Mouse (Mus musculus) embryonic facial prominence, embryonic 15.5 days (tissue): ENCODE data around the gene Noct. TPM values are rescaled to one million over a fixed set of nuclear protein-coding genes. Genes with fewer than 3 reads are reported as not detected.
A peak's percentile ranks its signal among the peaks of the same experiment; 100 is the strongest.

Experiments used
- ATAC-seq: fragments of 200-750 bp; cut with Nextera tagmentation; 2 replicates; pipeline ENCODE4 v1.8.0; 2017; ENCODE audit warnings: low read depth, moderate TSS enrichment; ENCODE audit not compliant: insufficient number of reproducible peaks, low FRiP score, low TSS enrichment
- H3K27ac ChIP-seq: fragments of 300-500 bp; sonication (generic); replicated peaks from 2 replicates; pipeline ENCODE4 v1.5.1; 2015; ENCODE audit warnings: mild to moderate bottlenecking, inconsistent platforms
- H3K27me3 ChIP-seq: fragments of 300-500 bp; sonication (generic); 2 replicates; pipeline ENCODE4 v1.6.1; 2015; ENCODE audit warnings: inconsistent platforms
- H3K36me3 ChIP-seq: fragments of 300-500 bp; sonication (generic); 2 replicates; pipeline ENCODE4 v1.6.1; 2015; ENCODE audit warnings: mild to moderate bottlenecking, inconsistent platforms
- H3K4me1 ChIP-seq: fragments of 300-500 bp; sonication (generic); 2 replicates; pipeline ENCODE4 v1.6.1; 2015; ENCODE audit warnings: inconsistent platforms
- H3K4me2 ChIP-seq: fragments of 300-500 bp; sonication (generic); replicated peaks from 2 replicates; pipeline ENCODE4 v1.6.1; 2015; ENCODE audit warnings: mild to moderate bottlenecking, inconsistent platforms
- H3K4me3 ChIP-seq: fragments of 300-500 bp; sonication (generic); replicated peaks from 2 replicates; pipeline ENCODE4 v1.5.1; 2015; ENCODE audit warnings: mild to moderate bottlenecking, inconsistent platforms
- H3K9ac ChIP-seq: fragments of 300-500 bp; sonication (generic); 2 replicates; pipeline ENCODE4 v1.6.1; 2015; ENCODE audit warnings: inconsistent platforms
- H3K9me3 ChIP-seq: fragments of 300-500 bp; sonication (generic); replicated peaks from 2 replicates; pipeline ENCODE4 v1.6.1; 2016; ENCODE audit warnings: inconsistent platforms
- WGBS: fragments of 180-500 bp; shearing (Covaris S2); methylation state at CpG from one replicate; pipeline ENCODE4 v1.1.7; 2015; 5-methylcytosine and 5-hydroxymethylcytosine counted together
- polyA plus RNA-seq: library from polyadenylated mRNA; unstranded; fragments of >200 nt; fragmentation: Nextera tagmentation; extraction: Ambion mirVana; gene quantifications from 2 replicates; pipeline ENCODE4 v1.2.1, GENCODE M21; 2015

Gene Noct
- polyA plus RNA-seq, 1 experiment from 2014 or later, result 11.3 TPM

- 30% methylated on average over 8 of the region's 8 CpGs for WGBS
- Histone ChIP-seq H3K4me2 (peak overlapping the region; percentile 28), H3K9me3 (no peaks in the 10 kb centered on the region), H3K4me3 (peak overlapping the region; percentile 16; the same call in 1 of the 2 replicates), H3K36me3 (no peaks in the 10 kb centered on the region), H3K27me3 (no peaks in the 10 kb centered on the region), H3K4me1 (peaks cover 14% of the 10 kb centered on the region; the same call in 1 of the 2 replicates), H3K27ac (peak overlapping the region; percentile 44; the same call in 1 of the 2 replicates), H3K9ac (no peak overlapping the region)
- no peak for ATAC-seq
Observed at GRCm38 (mm10) chr3:51195736-51196135, 28.5 kb upstream of the Noct start.

DNA sequence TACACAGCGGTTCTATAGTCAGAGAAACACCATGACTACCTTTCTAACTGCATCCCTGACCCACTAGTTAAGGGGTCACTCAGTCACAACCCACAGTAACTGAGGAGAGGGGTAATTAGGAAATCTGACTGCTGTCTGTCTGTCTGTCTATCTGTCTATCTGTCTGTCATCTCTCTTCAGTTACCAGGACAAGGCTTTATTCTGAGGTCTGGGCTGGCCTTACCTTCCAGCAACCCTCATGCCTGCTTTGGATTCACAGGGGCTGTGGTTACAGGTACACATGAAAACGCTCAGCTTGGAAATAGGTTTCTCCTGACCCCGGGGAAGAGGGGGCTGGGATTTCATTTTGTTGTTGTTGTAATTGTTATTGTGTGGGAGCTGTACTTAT is 27.5 kb upstream of the Noct start:
- Histone ChIP-seq H3K36me3 (no peaks in the 10 kb centered on the region), H3K9ac (no peak overlapping the region), H3K4me1 (peaks cover 14% of the 10 kb centered on the region; the same call in 1 of the 2 replicates), H3K27ac (peak overlapping the region; percentile 45; the same call in 1 of the 2 replicates), H3K27me3 (no peaks in the 10 kb centered on the region), H3K4me3 (no peak overlapping the region), H3K9me3 (no peaks in the 10 kb centered on the region), H3K4me2 (no peak overlapping the region)
- WGBS, result 63% methylated on average over 3 of the region's 3 CpGs
- ATAC-seq, result no peak

- Histone ChIP-seq H3K4me1 (peaks cover 14% of the 10 kb centered on the region; the same call in 1 of the 2 replicates), H3K9ac (no peak overlapping the region), H3K27ac (peak overlapping the region; percentile 45; the same call in 1 of the 2 replicates), H3K4me2 (no peak overlapping the region), H3K9me3 (no peaks in the 10 kb centered on the region), H3K4me3 (no peak overlapping the region), H3K27me3 (no peaks in the 10 kb centered on the region), H3K36me3 (no peaks in the 10 kb centered on the region)
- 37% methylated on average over 9 of the region's 9 CpGs for WGBS
- ATAC-seq, result no peak
Observed at GRCm38 (mm10) chr3:51197112-51197731, 27.0 kb upstream of the Noct start.

DNA sequence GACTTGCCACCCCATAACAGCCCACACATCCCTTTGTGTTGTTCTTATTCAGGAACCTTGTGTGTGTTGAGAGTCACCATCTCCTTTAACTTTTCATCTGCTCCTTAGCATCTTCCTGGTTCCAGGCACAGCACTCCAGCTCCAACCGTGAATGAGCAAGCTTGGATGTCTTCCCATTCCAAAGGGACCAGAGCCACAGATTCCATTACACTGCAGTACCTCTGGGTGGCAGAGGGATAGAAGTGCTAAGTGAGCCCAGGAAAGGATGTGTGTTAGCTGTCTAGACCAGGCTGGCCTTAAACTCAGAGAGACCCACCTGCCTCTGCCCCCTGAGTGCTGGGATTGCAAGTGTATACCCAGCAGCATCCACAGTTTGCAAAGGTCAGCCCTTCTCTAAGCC is 26.0 kb upstream of the Noct start:
- no peak overlapping the region for H3K4me2 ChIP-seq
- peaks cover 14% of the 10 kb centered on the region; the same call in 1 of the 2 replicates for H3K4me1 ChIP-seq
- H3K36me3 ChIP-seq, result no peaks in the 10 kb centered on the region
- H3K9me3 ChIP-seq, result no peaks in the 10 kb centered on the region
- H3K27ac ChIP-seq, result no peak overlapping the region
- no peak for ATAC-seq
- H3K27me3 ChIP-seq, result no peaks in the 10 kb centered on the region
- no peak overlapping the region for H3K9ac ChIP-seq
- H3K4me3 ChIP-seq, result no peak overlapping the region
- WGBS, result 43% methylated on average over 1 of the region's 1 CpGs

GRCm38 (mm10) chr3:51199130-51199529 is 25.1 kb upstream of the Noct start:
- Histone ChIP-seq H3K27me3 (no peaks in the 10 kb centered on the region), H3K4me2 (no peak overlapping the region), H3K36me3 (no peaks in the 10 kb centered on the region), H3K27ac (no peak overlapping the region), H3K4me3 (no peak overlapping the region), H3K9me3 (no peaks in the 10 kb centered on the region), H3K9ac (no peak overlapping the region), H3K4me1 (peaks cover 14% of the 10 kb centered on the region; the same call in 1 of the 2 replicates)
- 69% methylated on average over 6 of the region's 6 CpGs for WGBS
- no peak for ATAC-seq

DNA sequence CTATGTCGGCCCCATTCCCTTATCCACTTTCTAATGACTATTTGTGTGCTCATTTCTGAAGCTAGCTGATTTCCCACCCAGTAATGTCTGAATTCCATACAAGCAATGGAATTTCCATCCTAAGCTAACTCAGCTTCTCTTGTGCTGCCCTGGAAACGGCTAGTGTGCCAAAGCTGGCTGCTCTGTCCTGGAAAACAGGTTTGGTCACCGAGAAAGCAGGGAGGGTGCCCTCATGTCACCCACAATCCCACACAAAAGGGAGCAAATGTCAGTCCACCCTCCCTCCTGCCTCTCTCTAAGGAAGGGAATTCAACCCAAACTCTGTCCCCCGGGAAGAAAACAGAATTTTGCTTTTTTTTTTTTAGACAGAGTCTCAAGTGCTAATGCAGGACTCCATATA is 23.9 kb upstream of the Noct start:
- Histone ChIP-seq H3K9me3 (no peaks in the 10 kb centered on the region), H3K36me3 (no peaks in the 10 kb centered on the region), H3K9ac (no peak overlapping the region), H3K27ac (no peak overlapping the region), H3K4me3 (no peak overlapping the region), H3K4me1 (peaks cover 11% of the 10 kb centered on the region; the same call in 1 of the 2 replicates), H3K27me3 (no peaks in the 10 kb centered on the region), H3K4me2 (no peak overlapping the region)
- 75% methylated on average over 4 of the region's 4 CpGs for WGBS
- no peak for ATAC-seq

GRCm38 (mm10) chr3:51200894-51201293 is 23.4 kb upstream of the Noct start:
- Histone ChIP-seq H3K36me3 (no peaks in the 10 kb centered on the region), H3K9ac (no peak overlapping the region), H3K9me3 (no peaks in the 10 kb centered on the region), H3K4me2 (no peak overlapping the region), H3K4me3 (no peak overlapping the region), H3K27me3 (no peaks in the 10 kb centered on the region), H3K27ac (no peak overlapping the region), H3K4me1 (peaks cover 5% of the 10 kb centered on the region; the same call in 1 of the 2 replicates)
- no peak for ATAC-seq
- 81% methylated on average over 7 of the region's 7 CpGs for WGBS

- Histone ChIP-seq H3K4me1 (peaks cover 2% of the 10 kb centered on the region; the same call in 1 of the 2 replicates), H3K27me3 (no peaks in the 10 kb centered on the region), H3K4me3 (no peak overlapping the region), H3K36me3 (no peaks in the 10 kb centered on the region), H3K9ac (no peak overlapping the region), H3K4me2 (no peak overlapping the region), H3K9me3 (no peaks in the 10 kb centered on the region), H3K27ac (no peak overlapping the region)
- WGBS, result 65% methylated on average over 9 of the region's 9 CpGs
- ATAC-seq, result no peak
Observed at GRCm38 (mm10) chr3:51201986-51202385, 22.3 kb upstream of the Noct start.

GRCm38 (mm10) chr3:51202491-51202987 is 21.7 kb upstream of the Noct start:
- H3K27me3 ChIP-seq, result no peaks in the 10 kb centered on the region
- H3K4me3 ChIP-seq, result no peak overlapping the region
- WGBS, result 87% methylated on average over 8 of the region's 8 CpGs
- H3K4me2 ChIP-seq, result no peak overlapping the region
- H3K27ac ChIP-seq, result no peak overlapping the region
- no peak for ATAC-seq
- no peak overlapping the region for H3K9ac ChIP-seq
- no peaks in the 10 kb centered on the region for H3K36me3 ChIP-seq
- H3K4me1 ChIP-seq, result peaks cover 2% of the 10 kb centered on the region; the same call in 1 of the 2 replicates
- no peaks in the 10 kb centered on the region for H3K9me3 ChIP-seq

GRCm38 (mm10) chr3:51203906-51204305 is 20.3 kb upstream of the Noct start:
- Histone ChIP-seq H3K9ac (no peak overlapping the region), H3K36me3 (no peaks in the 10 kb centered on the region), H3K4me3 (no peak overlapping the region), H3K4me1 (no peaks in the 10 kb centered on the region), H3K9me3 (no peaks in the 10 kb centered on the region), H3K27ac (no peak overlapping the region), H3K4me2 (no peak overlapping the region), H3K27me3 (no peaks in the 10 kb centered on the region)
- ATAC-seq, result no peak
- WGBS, result 86% methylated on average over 6 of the region's 6 CpGs

DNA sequence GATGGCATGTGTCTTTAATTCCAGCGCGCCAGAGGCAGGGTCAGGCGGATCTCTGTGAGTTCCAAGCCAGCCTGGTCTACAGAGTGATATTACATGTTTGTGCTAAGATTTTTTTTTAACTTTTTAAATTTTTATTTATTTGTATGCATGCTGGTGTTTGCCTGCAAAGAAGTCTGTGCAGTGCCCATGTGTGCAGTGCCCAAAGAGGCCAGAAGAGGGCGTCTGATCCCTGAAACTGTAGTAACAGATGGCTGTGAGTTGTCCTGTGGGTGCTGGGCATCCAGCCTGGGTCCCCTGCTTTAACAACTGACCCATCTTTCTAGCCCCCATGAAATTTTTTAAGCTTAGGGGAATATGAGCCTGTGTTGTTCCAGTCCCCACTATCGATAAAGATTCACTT is 19.8 kb upstream of the Noct start:
- Histone ChIP-seq H3K4me2 (no peak overlapping the region), H3K4me3 (no peak overlapping the region), H3K9me3 (no peaks in the 10 kb centered on the region), H3K27me3 (no peaks in the 10 kb centered on the region), H3K27ac (no peak overlapping the region), H3K9ac (no peak overlapping the region), H3K4me1 (no peaks in the 10 kb centered on the region), H3K36me3 (no peaks in the 10 kb centered on the region)
- 83% methylated on average over 5 of the region's 5 CpGs for WGBS
- ATAC-seq, result no peak

- H3K27ac ChIP-seq, result no peak overlapping the region
- no peaks in the 10 kb centered on the region for H3K4me1 ChIP-seq
- no peak for ATAC-seq
- no peaks in the 10 kb centered on the region for H3K36me3 ChIP-seq
- no peaks in the 10 kb centered on the region for H3K27me3 ChIP-seq
- H3K9ac ChIP-seq, result no peak overlapping the region
- H3K4me2 ChIP-seq, result no peak overlapping the region
- H3K9me3 ChIP-seq, result no peaks in the 10 kb centered on the region
- no peak overlapping the region for H3K4me3 ChIP-seq
- WGBS, result 89% methylated on average over 14 of the region's 14 CpGs
Observed at GRCm38 (mm10) chr3:51204897-51205296, 19.4 kb upstream of the Noct start.
